ENCODE assay signal across 20 mouse cellular contexts in the genomic region with DNA sequence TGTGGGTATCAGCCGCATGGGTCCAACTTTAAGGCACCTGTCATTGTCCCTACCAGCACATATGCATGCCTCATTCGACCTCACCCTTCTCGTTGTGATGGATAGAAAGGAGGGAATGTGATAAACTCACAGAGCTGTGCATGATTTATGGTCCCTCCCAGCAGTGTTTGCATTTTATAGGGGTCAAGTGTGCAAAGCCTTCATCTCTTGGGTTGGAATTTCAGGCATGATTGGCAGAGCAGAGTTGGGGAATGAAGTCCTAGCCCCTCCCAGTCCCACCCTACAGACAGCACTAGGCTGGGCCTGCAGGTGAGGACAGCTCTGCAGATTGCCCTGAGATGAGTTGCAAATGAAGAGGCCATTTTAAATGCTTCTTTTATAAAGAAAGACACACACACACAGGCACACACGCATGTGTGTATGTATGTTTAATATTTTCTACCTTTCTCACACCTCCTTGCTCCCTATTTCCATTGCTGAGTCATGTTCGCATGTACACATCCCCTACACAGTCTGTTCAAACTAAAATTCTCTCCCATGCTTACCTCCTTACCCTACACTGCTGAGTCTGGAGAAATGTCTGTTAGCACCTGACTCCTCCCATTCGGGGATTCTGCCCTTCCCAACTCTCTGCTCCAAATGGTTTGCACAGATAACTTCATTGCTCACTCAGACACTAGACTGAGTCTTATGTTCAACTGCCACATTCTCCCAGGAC.
DNase-seq lines count a peak whose midpoint lies in the region; ATAC-seq lines count a peak whose summit lies in the region.
"Had no signal": no experiment of that assay in that cellular context is flagged by ENCODE, and none has a peak within 500 bp of the region (broad histone marks: within the 10 kb centered on the region; RNA-seq: fewer than 3 reads in every experiment).

No protein-coding gene starts in this region.

- 72% methylated on average over 6 of the region's 6 CpGs for WGBS in hindbrain, embryonic 16.5 days
- WGBS in hindbrain, embryonic 11.5 days, result 77% methylated on average over 6 of the region's 6 CpGs
- 50% methylated on average over 6 of the region's 6 CpGs for WGBS in lung, embryonic 16.5 days
- WGBS in limb, embryonic 12.5 days, result 56% methylated on average over 6 of the region's 6 CpGs

- no peak for DNase-seq in hindbrain, embryonic 11.5 days (ENCODE audit: low spot score)
- no peak for DNase-seq in lung, adult 18-20 months
- DNase-seq in forelimb bud, embryonic 11.5 days (ENCODE audit: low read depth, low spot score), result peak; percentile 61
- no peak for DNase-seq in T-cell, adult 2 months (ENCODE audit: low spot score)
- DNase-seq in layer of hippocampus, adult 9-11 months, result no peak
- DNase-seq: adrenal gland, adult 2 months; cerebellum, postnatal 10 days; heart, adult 18-20 months; kidney, adult 11 months; liver; lung, postnatal 10 days had no signal

- no peak overlapping the region for H3K27ac ChIP-seq in hindbrain, embryonic 16.5 days (ENCODE audit: low read depth, low read length)
- no peak overlapping the region for H3K27ac ChIP-seq in hindbrain, embryonic 11.5 days (ENCODE audit: low read depth, low read length)
- H3K27ac ChIP-seq in lung, embryonic 16.5 days (ENCODE audit: low read length), result no peak overlapping the region
- no peak overlapping the region for H3K27ac ChIP-seq in limb, embryonic 12.5 days
- H3K27ac ChIP-seq: embryonic facial prominence, embryonic 12.5 days; hindbrain, embryonic 10.5 days; layer of hippocampus, adult 2 months; stomach, embryonic 15.5 days had no signal

- no peak overlapping the region for H3K4me2 ChIP-seq in hindbrain, embryonic 16.5 days (ENCODE audit: low read length)
- H3K4me2 ChIP-seq in hindbrain, embryonic 11.5 days (replicated peaks; ENCODE audit: low read depth, low read length), result no peak overlapping the region
- no peak overlapping the region for H3K4me2 ChIP-seq in lung, embryonic 16.5 days (ENCODE audit: low read depth, low read length)
- no peak overlapping the region for H3K4me2 ChIP-seq in limb, embryonic 12.5 days
- H3K4me2 ChIP-seq: embryonic facial prominence, embryonic 12.5 days; stomach, embryonic 15.5 days had no signal

- 0 out of 2 replicates have a peak, but pooled peaks have one; percentile 34 for ATAC-seq in hindbrain, embryonic 16.5 days
- ATAC-seq in hindbrain, embryonic 11.5 days (ENCODE audit: low FRiP score), result no peak
- ATAC-seq in lung, embryonic 16.5 days (ENCODE audit: low read depth), result 0 out of 2 replicates have a peak, but pooled peaks have one; percentile 43
- peak; percentile 22; the same call in 1 of the 2 replicates for ATAC-seq in limb, embryonic 12.5 days (ENCODE audit: insufficient number of reproducible peaks, insufficient read depth, low FRiP score, low TSS enrichment, low read depth)
- ATAC-seq: forebrain, embryonic 16.5 days had no signal

- no peaks in the 10 kb centered on the region for H3K27me3 ChIP-seq in hindbrain, embryonic 16.5 days (replicated peaks; ENCODE audit: control insufficient read depth, insufficient read depth, low read length)
- H3K27me3 ChIP-seq in hindbrain, embryonic 11.5 days (ENCODE audit: control insufficient read depth, insufficient read depth, low read length), result no peaks in the 10 kb centered on the region
- H3K27me3 ChIP-seq in lung, embryonic 16.5 days (ENCODE audit: control insufficient read depth, insufficient read depth, low read depth, low read length), result no peaks in the 10 kb centered on the region
- H3K27me3 ChIP-seq in limb, embryonic 12.5 days, result peaks cover 6% of the 10 kb centered on the region; the same call in 1 of the 2 replicates
- H3K27me3 ChIP-seq: CH12.LX; embryonic facial prominence, embryonic 12.5 days; stomach, embryonic 15.5 days had no signal

- H3K9ac ChIP-seq in hindbrain, embryonic 16.5 days (ENCODE audit: low read depth, low read length), result no peak overlapping the region
- H3K9ac ChIP-seq in hindbrain, embryonic 11.5 days (ENCODE audit: low read depth, low read length), result no peak overlapping the region
- H3K9ac ChIP-seq in lung, embryonic 16.5 days (ENCODE audit: low read length), result no peak overlapping the region
- no peak overlapping the region for H3K9ac ChIP-seq in limb, embryonic 12.5 days (replicated peaks)
- H3K9ac ChIP-seq: embryonic facial prominence, embryonic 12.5 days; stomach, embryonic 15.5 days had no signal

- no peaks in the 10 kb centered on the region for H3K9me3 ChIP-seq in hindbrain, embryonic 16.5 days (ENCODE audit: control insufficient read depth, low read length)
- H3K9me3 ChIP-seq in hindbrain, embryonic 11.5 days (ENCODE audit: control insufficient read depth, low read length), result no peaks in the 10 kb centered on the region
- no peaks in the 10 kb centered on the region for H3K9me3 ChIP-seq in lung, embryonic 16.5 days (ENCODE audit: control insufficient read depth, low read length)
- no peaks in the 10 kb centered on the region for H3K9me3 ChIP-seq in limb, embryonic 12.5 days
- H3K9me3 ChIP-seq: embryonic facial prominence, embryonic 12.5 days; hindbrain, embryonic 10.5 days; stomach, embryonic 15.5 days had no signal

- H3K36me3 ChIP-seq in hindbrain, embryonic 16.5 days (ENCODE audit: control insufficient read depth, insufficient read depth, low read length), result no peaks in the 10 kb centered on the region
- H3K36me3 ChIP-seq in hindbrain, embryonic 11.5 days (ENCODE audit: control insufficient read depth, insufficient read depth, low read length), result no peaks in the 10 kb centered on the region
- H3K36me3 ChIP-seq in lung, embryonic 16.5 days (ENCODE audit: control insufficient read depth, insufficient read depth, low read length), result no peaks in the 10 kb centered on the region
- no peaks in the 10 kb centered on the region for H3K36me3 ChIP-seq in limb, embryonic 12.5 days
- H3K36me3 ChIP-seq: embryonic facial prominence, embryonic 12.5 days; hindbrain, embryonic 10.5 days; stomach, embryonic 15.5 days had no signal

- no peak overlapping the region for H3K4me3 ChIP-seq in hindbrain, embryonic 16.5 days (ENCODE audit: low read length)
- H3K4me3 ChIP-seq in hindbrain, embryonic 11.5 days (ENCODE audit: low read depth, low read length), result no peak overlapping the region
- H3K4me3 ChIP-seq in lung, embryonic 16.5 days (ENCODE audit: low read length), result no peak overlapping the region
- H3K4me3 ChIP-seq in limb, embryonic 12.5 days (replicated peaks), result no peak overlapping the region
- H3K4me3 ChIP-seq: embryonic facial prominence, embryonic 12.5 days; hindbrain, embryonic 10.5 days; layer of hippocampus, adult 2 months; stomach, embryonic 15.5 days had no signal

- H3K4me1 ChIP-seq in hindbrain, embryonic 16.5 days (ENCODE audit: control insufficient read depth, insufficient read depth, low read depth, low read length), result no peaks in the 10 kb centered on the region
- no peaks in the 10 kb centered on the region for H3K4me1 ChIP-seq in hindbrain, embryonic 11.5 days (replicated peaks; ENCODE audit: control insufficient read depth, insufficient read depth, low read length)
- no peaks in the 10 kb centered on the region for H3K4me1 ChIP-seq in lung, embryonic 16.5 days (replicated peaks; ENCODE audit: control insufficient read depth, insufficient read depth, low read length)
- peaks cover 26% of the 10 kb centered on the region for H3K4me1 ChIP-seq in limb, embryonic 12.5 days (replicated peaks)
- H3K4me1 ChIP-seq: embryonic facial prominence, embryonic 12.5 days; hindbrain, embryonic 10.5 days; stomach, embryonic 15.5 days had no signal
